Mouse (Mus musculus): ENCODE data around the gene Gcn1l1.

- no peak for TF ChIP-seq MAFK (IDR thresholded peaks at IDR 0.05; ENCODE audit: borderline replicate concordance, low read depth, low read length)
- no peak for TF ChIP-seq POLR2A (IDR thresholded peaks at IDR 0.05; ENCODE audit: control insufficient read depth in 1 of 2, insufficient read depth in 1 of 2, low read depth in 1 of 2, low read length in 2 of 2, poor library complexity in 1 of 2)
- TF ChIP-seq CTCF (IDR thresholded peaks at IDR 0.05 in 2 of 3, conservative IDR thresholded peaks at IDR 0.05 in 1 of 3; ENCODE audit: control insufficient read depth in 1 of 3, insufficient read depth in 1 of 3, low read depth in 2 of 3, low read length in 3 of 3, poor library complexity in 1 of 3, severe bottlenecking in 1 of 3): no peak
- no peak for TF ChIP-seq ETS1 (IDR thresholded peaks at IDR 0.05; ENCODE audit: low read depth, low read length)
- TF ChIP-seq NELFE (IDR thresholded peaks at IDR 0.05; ENCODE audit: low read depth, low read length): no peak
- TF ChIP-seq POLR2AphosphoS2 (IDR thresholded peaks at IDR 0.05; ENCODE audit: low read length): no peak
- no peak for TF ChIP-seq ZKSCAN1 (IDR thresholded peaks at IDR 0.05; ENCODE audit: low read depth, low read length)
Observed at GRCm38 (mm10) chr5:115547014-115547413, 18.0 kb upstream of the Gcn1l1 start.
